Mouse (Mus musculus): ENCODE measurements around the gene Crtc3. TPM values are rescaled to one million over a fixed set of nuclear protein-coding genes. Genes with fewer than 3 reads are reported as not detected.

Crtc3 gene
- polyA plus RNA-seq, 1 experiment from 2014 or later = 16.1 TPM

GRCm38 (mm10) chr7:80692472-80692871 lies 3.8 kb upstream of the Crtc3 start:
- ATAC-seq = no peak
- Histone ChIP-seq H3K27ac (ENCODE audit: low read depth, low read length) (no peak overlapping the region), H3K9ac (ENCODE audit: low read depth, low read length) (no peak overlapping the region), H3K4me3 (ENCODE audit: low read length) (no peak overlapping the region), H3K9me3 (ENCODE audit: control insufficient read depth, low read length) (no peaks in the 10 kb centered on the region), H3K36me3 (ENCODE audit: control insufficient read depth, insufficient read depth, low read length) (no peaks in the 10 kb centered on the region), H3K4me1 (ENCODE audit: control insufficient read depth, insufficient read depth, low read depth, low read length) (peaks cover 3% of the 10 kb centered on the region), H3K4me2 (ENCODE audit: low read length) (no peak overlapping the region), H3K27me3 (replicated peaks; ENCODE audit: control insufficient read depth, insufficient read depth, low read length) (no peaks in the 10 kb centered on the region)
- WGBS = 94% methylated on average over 9 of the region's 9 CpGs

DNA sequence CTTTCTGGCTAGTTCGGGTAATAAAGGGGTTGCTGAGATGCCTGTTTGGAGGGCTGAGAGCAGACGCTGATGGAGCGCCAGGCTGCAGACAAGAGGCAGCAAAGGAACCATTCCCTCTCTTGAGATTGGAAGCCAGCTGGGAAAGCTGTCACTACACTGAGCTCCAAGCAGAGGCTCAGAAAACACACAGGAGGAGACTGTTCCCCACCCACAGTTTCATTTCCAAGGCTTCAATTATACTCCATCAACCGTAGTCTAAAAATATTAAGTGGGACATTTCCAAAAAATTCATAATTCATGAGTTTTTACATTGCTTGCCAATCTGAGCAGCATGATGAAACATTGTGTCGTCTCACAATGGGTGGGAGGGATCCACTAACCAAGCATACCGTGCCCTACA lies 2.5 kb upstream of the Crtc3 start:
- no peak overlapping the region for H3K27ac ChIP-seq (ENCODE audit: low read depth, low read length)
- no peaks in the 10 kb centered on the region for H3K9me3 ChIP-seq (ENCODE audit: control insufficient read depth, low read length)
- no peaks in the 10 kb centered on the region for H3K27me3 ChIP-seq (replicated peaks; ENCODE audit: control insufficient read depth, insufficient read depth, low read length)
- H3K4me2 ChIP-seq (ENCODE audit: low read length) = no peak overlapping the region
- peaks cover 8% of the 10 kb centered on the region for H3K4me1 ChIP-seq (ENCODE audit: control insufficient read depth, insufficient read depth, low read depth, low read length)
- no peak for ATAC-seq
- H3K9ac ChIP-seq (ENCODE audit: low read depth, low read length) = no peak overlapping the region
- H3K36me3 ChIP-seq (ENCODE audit: control insufficient read depth, insufficient read depth, low read length) = no peaks in the 10 kb centered on the region
- no peak overlapping the region for H3K4me3 ChIP-seq (ENCODE audit: low read length)
- WGBS = 37% methylated on average over 6 of the region's 6 CpGs

DNA sequence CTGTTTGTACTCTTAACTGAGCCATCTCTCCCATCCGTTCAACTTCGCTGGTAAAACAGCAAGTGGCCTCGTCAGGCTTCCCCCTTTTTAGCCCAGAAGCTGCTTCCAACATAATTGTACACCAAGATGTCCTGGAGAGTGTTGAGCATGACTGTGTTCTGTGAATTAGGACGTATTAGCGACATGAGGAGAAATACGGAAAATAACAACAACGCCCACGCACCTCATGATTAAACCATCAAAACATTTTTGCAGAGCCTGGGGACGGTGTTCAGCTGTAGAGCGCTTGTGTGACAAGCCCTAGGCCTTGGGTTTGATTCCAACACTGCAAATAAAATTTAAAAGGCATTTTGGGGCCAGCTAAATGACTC lies 529 bp upstream of the Crtc3 start:
- WGBS = 16% methylated on average over 10 of the region's 10 CpGs
- Histone ChIP-seq H3K36me3 (ENCODE audit: control insufficient read depth, insufficient read depth, low read length) (no peaks in the 10 kb centered on the region), H3K9me3 (ENCODE audit: control insufficient read depth, low read length) (no peaks in the 10 kb centered on the region), H3K4me2 (ENCODE audit: low read length) (peak overlapping the region; percentile 74), H3K27ac (ENCODE audit: low read depth, low read length) (peak overlapping the region; percentile 97), H3K4me3 (ENCODE audit: low read length) (peak overlapping the region; percentile 82), H3K4me1 (ENCODE audit: control insufficient read depth, insufficient read depth, low read depth, low read length) (peaks cover 8% of the 10 kb centered on the region), H3K27me3 (replicated peaks; ENCODE audit: control insufficient read depth, insufficient read depth, low read length) (no peaks in the 10 kb centered on the region), H3K9ac (ENCODE audit: low read depth, low read length) (peak overlapping the region; percentile 95)
- no peak for ATAC-seq

GRCm38 (mm10) chr7:80687721-80688555 lies 739 bp downstream of the Crtc3 start:
- Histone ChIP-seq H3K9me3 (ENCODE audit: control insufficient read depth, low read length) (no peaks in the 10 kb centered on the region), H3K4me2 (ENCODE audit: low read length) (peak overlapping the region; percentile 74), H3K4me3 (ENCODE audit: low read length) (peak overlapping the region; percentile 82), H3K36me3 (ENCODE audit: control insufficient read depth, insufficient read depth, low read length) (no peaks in the 10 kb centered on the region), H3K27me3 (replicated peaks; ENCODE audit: control insufficient read depth, insufficient read depth, low read length) (no peaks in the 10 kb centered on the region), H3K27ac (ENCODE audit: low read depth, low read length) (peak overlapping the region; percentile 97), H3K9ac (ENCODE audit: low read depth, low read length) (peak overlapping the region; percentile 95), H3K4me1 (ENCODE audit: control insufficient read depth, insufficient read depth, low read depth, low read length) (peaks cover 8% of the 10 kb centered on the region)
- under 1% methylated on average over 45 of the region's 69 CpGs for WGBS
- peak; percentile 52 for ATAC-seq

DNA sequence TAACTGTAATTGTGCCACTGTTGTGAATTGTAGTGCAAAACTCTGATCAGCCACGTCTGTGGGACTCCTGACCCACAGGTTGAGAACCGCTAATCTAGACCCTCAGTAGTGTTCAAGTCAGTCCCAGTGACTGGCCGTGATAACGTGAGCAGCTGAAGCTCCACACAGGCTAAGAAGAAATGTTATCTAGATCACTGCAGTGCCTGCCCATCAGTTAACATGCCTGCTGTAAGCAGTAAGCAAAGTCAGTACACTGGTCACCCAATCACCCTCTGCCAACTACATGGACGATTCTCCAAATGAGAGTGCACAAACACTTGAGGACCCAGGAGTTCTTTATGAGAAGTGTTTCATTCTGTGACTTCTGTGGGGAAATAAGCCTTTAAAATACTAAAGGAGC lies 3.0 kb downstream of the Crtc3 start:
- no peak overlapping the region for H3K4me2 ChIP-seq (ENCODE audit: low read length)
- H3K9me3 ChIP-seq (ENCODE audit: control insufficient read depth, low read length) = no peaks in the 10 kb centered on the region
- H3K27me3 ChIP-seq (replicated peaks; ENCODE audit: control insufficient read depth, insufficient read depth, low read length) = no peaks in the 10 kb centered on the region
- H3K36me3 ChIP-seq (ENCODE audit: control insufficient read depth, insufficient read depth, low read length) = no peaks in the 10 kb centered on the region
- H3K4me3 ChIP-seq (ENCODE audit: low read length) = no peak overlapping the region
- H3K4me1 ChIP-seq (ENCODE audit: control insufficient read depth, insufficient read depth, low read depth, low read length) = peaks cover 8% of the 10 kb centered on the region
- no peak for ATAC-seq
- no peak overlapping the region for H3K9ac ChIP-seq (ENCODE audit: low read depth, low read length)
- WGBS = 87% methylated on average over 5 of the region's 5 CpGs
- no peak overlapping the region for H3K27ac ChIP-seq (ENCODE audit: low read depth, low read length)

- H3K36me3 ChIP-seq (ENCODE audit: control insufficient read depth, insufficient read depth, low read length) = no peaks in the 10 kb centered on the region
- ATAC-seq = no peak
- 67% methylated on average over 1 of the region's 1 CpGs for WGBS
- H3K4me3 ChIP-seq (ENCODE audit: low read length) = no peak overlapping the region
- no peak overlapping the region for H3K9ac ChIP-seq (ENCODE audit: low read depth, low read length)
- H3K4me1 ChIP-seq (ENCODE audit: control insufficient read depth, insufficient read depth, low read depth, low read length) = peaks cover 10% of the 10 kb centered on the region
- no peaks in the 10 kb centered on the region for H3K27me3 ChIP-seq (replicated peaks; ENCODE audit: control insufficient read depth, insufficient read depth, low read length)
- no peak overlapping the region for H3K4me2 ChIP-seq (ENCODE audit: low read length)
- 0 out of 2 replicates have a peak overlapping the region, but pooled peaks have one; percentile 4 for H3K27ac ChIP-seq (ENCODE audit: low read depth, low read length)
- H3K9me3 ChIP-seq (ENCODE audit: control insufficient read depth, low read length) = no peaks in the 10 kb centered on the region
Measured at GRCm38 (mm10) chr7:80682630-80683029, 6.0 kb downstream of the Crtc3 start.

- H3K36me3 ChIP-seq (ENCODE audit: control insufficient read depth, insufficient read depth, low read length) = peaks cover 2% of the 10 kb centered on the region; the same call in 1 of the 2 replicates
- H3K4me3 ChIP-seq (ENCODE audit: low read length) = no peak overlapping the region
- 26% methylated on average over 12 of the region's 12 CpGs for WGBS
- no peaks in the 10 kb centered on the region for H3K27me3 ChIP-seq (replicated peaks; ENCODE audit: control insufficient read depth, insufficient read depth, low read length)
- H3K4me1 ChIP-seq (ENCODE audit: control insufficient read depth, insufficient read depth, low read depth, low read length) = peaks cover 5% of the 10 kb centered on the region
- no peak overlapping the region for H3K9ac ChIP-seq (ENCODE audit: low read depth, low read length)
- H3K9me3 ChIP-seq (ENCODE audit: control insufficient read depth, low read length) = no peaks in the 10 kb centered on the region
- no peak overlapping the region for H3K27ac ChIP-seq (ENCODE audit: low read depth, low read length)
- H3K4me2 ChIP-seq (ENCODE audit: low read length) = no peak overlapping the region
- peak; percentile 45; the same call in 1 of the 2 replicates for ATAC-seq
Measured at GRCm38 (mm10) chr7:80680218-80680847, 8.3 kb downstream of the Crtc3 start.

- Histone ChIP-seq H3K27ac (ENCODE audit: low read depth, low read length) (no peak overlapping the region), H3K4me1 (ENCODE audit: control insufficient read depth, insufficient read depth, low read depth, low read length) (no peaks in the 10 kb centered on the region; the same call in none of the 2 replicates), H3K36me3 (ENCODE audit: control insufficient read depth, insufficient read depth, low read length) (peaks cover 2% of the 10 kb centered on the region; the same call in 1 of the 2 replicates), H3K9ac (ENCODE audit: low read depth, low read length) (no peak overlapping the region), H3K4me2 (ENCODE audit: low read length) (no peak overlapping the region), H3K4me3 (ENCODE audit: low read length) (no peak overlapping the region), H3K27me3 (replicated peaks; ENCODE audit: control insufficient read depth, insufficient read depth, low read length) (no peaks in the 10 kb centered on the region), H3K9me3 (ENCODE audit: control insufficient read depth, low read length) (no peaks in the 10 kb centered on the region)
- WGBS = 65% methylated on average over 3 of the region's 3 CpGs
- no peak for ATAC-seq
Measured at GRCm38 (mm10) chr7:80672323-80672722, 16.4 kb downstream of the Crtc3 start.

DNA sequence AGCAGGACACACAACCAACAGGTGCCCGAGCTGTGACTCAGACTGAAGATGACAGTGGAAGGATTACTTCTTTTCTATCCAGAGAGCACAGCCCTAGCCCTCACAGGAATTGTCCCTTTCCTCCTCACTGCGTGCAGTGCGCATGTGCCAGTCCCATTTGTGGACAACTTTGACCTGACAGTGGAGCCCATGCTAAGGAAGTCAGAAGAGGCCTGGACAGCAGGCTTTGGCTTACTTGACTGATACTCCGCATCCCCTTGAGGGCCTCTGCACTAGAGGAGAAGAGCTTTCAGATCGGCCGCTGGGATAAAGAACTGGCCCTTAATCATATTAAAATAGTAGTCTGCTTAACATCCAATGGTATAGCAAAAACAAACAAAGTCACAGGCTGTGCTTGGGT lies 17.8 kb downstream of the Crtc3 start:
- Histone ChIP-seq H3K9me3 (ENCODE audit: control insufficient read depth, low read length) (no peaks in the 10 kb centered on the region), H3K4me3 (ENCODE audit: low read length) (no peak overlapping the region), H3K27ac (ENCODE audit: low read depth, low read length) (no peak overlapping the region), H3K27me3 (replicated peaks; ENCODE audit: control insufficient read depth, insufficient read depth, low read length) (no peaks in the 10 kb centered on the region), H3K36me3 (ENCODE audit: control insufficient read depth, insufficient read depth, low read length) (no peaks in the 10 kb centered on the region), H3K4me1 (ENCODE audit: control insufficient read depth, insufficient read depth, low read depth, low read length) (no peaks in the 10 kb centered on the region; the same call in none of the 2 replicates), H3K9ac (ENCODE audit: low read depth, low read length) (no peak overlapping the region), H3K4me2 (ENCODE audit: low read length) (no peak overlapping the region)
- 91% methylated on average over 6 of the region's 6 CpGs for WGBS
- ATAC-seq = no peak

Measured in hindbrain, embryonic 16.5 days (tissue).